Mouse (Mus musculus) E14TG2a.4 (cell line): ENCODE results near the gene Kif22.

Source experiments
- CTCF ChIP-seq: conservative IDR thresholded peaks from 2 replicates; pipeline ENCODE4 v1.5.1; 2014; ENCODE audit warnings: low read length
- NANOG ChIP-seq: IDR thresholded peaks from 2 replicates; pipeline ENCODE4 v1.6.1; 2014; ENCODE audit warnings: borderline replicate concordance, low read length, mixed read lengths
- POU5F1 ChIP-seq: IDR thresholded peaks from 2 replicates; pipeline ENCODE4 v1.6.1; 2014; ENCODE audit warnings: low read length, borderline replicate concordance

- TF ChIP-seq CTCF, result no peak
- TF ChIP-seq POU5F1, result no peak
- no peak for TF ChIP-seq NANOG
Observed at GRCm38 (mm10) chr7:127027885-127028284, 14.4 kb downstream of the Kif22 start.
